Comparison of ENCODE assay signal across 31 mouse cellular contexts in genomic region chr13:85398834-85399233, GRCm38 (mm10).
DNase-seq lines count a peak whose midpoint lies in the region; ATAC-seq lines count a peak whose summit lies in the region.
"Had no signal": no experiment of that assay in that cellular context is flagged by ENCODE, and none has a peak within 500 bp of the region (broad histone marks: within the 10 kb centered on the region; RNA-seq: fewer than 3 reads in every experiment).

No protein-coding gene starts in this region.

- 78% methylated on average over 5 of the region's 5 CpGs for whole genome bisulfite sequencing in kidney, embryonic 15.5 days

- ATAC-seq in inflammation-experienced regulatory T-cells, adult 6 months: peak; percentile 64
- no peak for ATAC-seq in kidney, embryonic 15.5 days (replicated peaks; ENCODE audit: low FRiP score)
- ATAC-seq: forebrain, embryonic 14.5 days; hindbrain, postnatal 0 days; intestine, postnatal 0 days; midbrain, embryonic 13.5 days had no signal

- no peak overlapping the region for H3K4me2 ChIP-seq in kidney, embryonic 15.5 days
- H3K4me2 ChIP-seq: embryonic facial prominence, embryonic 15.5 days; heart, embryonic 15.5 days; hindbrain, embryonic 12.5 days; liver, embryonic 15.5 days; lung, embryonic 15.5 days; midbrain, embryonic 13.5 days; neural tube, embryonic 15.5 days had no signal

- no peaks in the 10 kb centered on the region for H3K27me3 ChIP-seq in kidney, embryonic 15.5 days
- H3K27me3 ChIP-seq: embryonic facial prominence, embryonic 15.5 days; heart, embryonic 15.5 days; hindbrain, embryonic 12.5 days; liver, embryonic 15.5 days; lung, embryonic 15.5 days; midbrain, embryonic 13.5 days; neural tube, embryonic 15.5 days had no signal

- H3K9ac ChIP-seq in kidney, embryonic 15.5 days: no peak overlapping the region
- H3K9ac ChIP-seq: embryonic facial prominence, embryonic 15.5 days; heart, embryonic 15.5 days; hindbrain, embryonic 12.5 days; liver, embryonic 15.5 days; lung, embryonic 15.5 days; midbrain, embryonic 13.5 days; neural tube, embryonic 15.5 days had no signal

- no peaks in the 10 kb centered on the region for H3K4me1 ChIP-seq in kidney, embryonic 15.5 days
- H3K4me1 ChIP-seq: embryonic facial prominence, embryonic 10.5 days; embryonic facial prominence, embryonic 15.5 days; heart, embryonic 10.5 days; heart, embryonic 15.5 days; hindbrain, embryonic 12.5 days; liver, embryonic 15.5 days; lung, embryonic 15.5 days; midbrain, embryonic 13.5 days; neural tube, embryonic 15.5 days had no signal

- no peaks in the 10 kb centered on the region for H3K36me3 ChIP-seq in kidney, embryonic 15.5 days
- H3K36me3 ChIP-seq: embryonic facial prominence, embryonic 10.5 days; embryonic facial prominence, embryonic 15.5 days; heart, embryonic 10.5 days; heart, embryonic 15.5 days; hindbrain, embryonic 12.5 days; liver, embryonic 15.5 days; lung, embryonic 15.5 days; midbrain, embryonic 13.5 days; neural tube, embryonic 15.5 days had no signal

- H3K4me3 ChIP-seq in kidney, embryonic 15.5 days (replicated peaks): no peak overlapping the region
- H3K4me3 ChIP-seq: embryonic facial prominence, embryonic 10.5 days; embryonic facial prominence, embryonic 15.5 days; heart, embryonic 10.5 days; heart, embryonic 15.5 days; hindbrain, embryonic 12.5 days; liver, embryonic 15.5 days; lung, embryonic 15.5 days; midbrain, embryonic 13.5 days; neural tube, embryonic 15.5 days had no signal

- H3K9me3 ChIP-seq in kidney, embryonic 15.5 days (replicated peaks): no peaks in the 10 kb centered on the region
- H3K9me3 ChIP-seq: embryonic facial prominence, embryonic 10.5 days; embryonic facial prominence, embryonic 15.5 days; heart, embryonic 10.5 days; heart, embryonic 15.5 days; hindbrain, embryonic 12.5 days; liver, embryonic 15.5 days; lung, embryonic 15.5 days; midbrain, embryonic 13.5 days; neural tube, embryonic 15.5 days had no signal

- peak; percentile 42 for DNase-seq in 3134 (ENCODE audit: extremely low read depth, insufficient read length, low spot score)
- peak; percentile 27 for DNase-seq in CD4-positive, CD25-positive, alpha-beta regulatory T cell, adult 2 months (ENCODE audit: low read depth, low spot score)
- peak; percentile 49 for DNase-seq in NIH3T3 (ENCODE audit: low read depth)
- DNase-seq in embryo, embryonic 9.5 days (ENCODE audit: extremely low spot score): no peak
- DNase-seq in lung, postnatal 25 days (ENCODE audit: low spot score): no peak
- no peak for DNase-seq in cerebellum, postnatal 25 days
- DNase-seq: adrenal gland, postnatal 36 days; B cell, adult 2 months; cerebellum, adult 9-10 months; gastrocnemius, postnatal 14 days; heart, adult 11 months; kidney, adult 9 months; kidney, postnatal 14 days; liver; lung, postnatal 36 days; spleen, adult 18-20 months; thymus, postnatal 14 days had no signal

- H3K27ac ChIP-seq in kidney, embryonic 15.5 days: no peak overlapping the region
- H3K27ac ChIP-seq: embryonic facial prominence, embryonic 10.5 days; embryonic facial prominence, embryonic 15.5 days; heart, embryonic 10.5 days; heart, embryonic 15.5 days; hindbrain, embryonic 12.5 days; hindbrain, postnatal 0 days; liver, embryonic 15.5 days; lung, embryonic 15.5 days; midbrain, embryonic 13.5 days; neural tube, embryonic 15.5 days had no signal

Comparison
In these comparisons a context has a peak if more than half of its experiments do, and no peak if none do; other contexts are left out.
1. DNase-seq: peak in 3134 (single experiment), CD4-positive, CD25-positive, alpha-beta regulatory T cell, adult 2 months (single experiment) and NIH3T3 (single experiment); none in embryo, embryonic 9.5 days (single experiment), lung, postnatal 25 days (single experiment) and cerebellum, postnatal 25 days (0 of 2).